Mouse (Mus musculus) liver, embryonic 14.5 days (tissue): ENCODE measurements around the gene Spsb4.

Source experiments
- CTCF ChIP-seq: IDR thresholded peaks from 2 replicates; pipeline ENCODE4 v1.5.1; 2016; ENCODE audit warnings: antibody characterized with exemption, low read depth, control low read depth
- EP300 ChIP-seq: IDR thresholded peaks from 2 replicates; pipeline ENCODE4 v1.6.1; 2016; ENCODE audit warnings: antibody characterized with exemption, low read depth

DNA sequence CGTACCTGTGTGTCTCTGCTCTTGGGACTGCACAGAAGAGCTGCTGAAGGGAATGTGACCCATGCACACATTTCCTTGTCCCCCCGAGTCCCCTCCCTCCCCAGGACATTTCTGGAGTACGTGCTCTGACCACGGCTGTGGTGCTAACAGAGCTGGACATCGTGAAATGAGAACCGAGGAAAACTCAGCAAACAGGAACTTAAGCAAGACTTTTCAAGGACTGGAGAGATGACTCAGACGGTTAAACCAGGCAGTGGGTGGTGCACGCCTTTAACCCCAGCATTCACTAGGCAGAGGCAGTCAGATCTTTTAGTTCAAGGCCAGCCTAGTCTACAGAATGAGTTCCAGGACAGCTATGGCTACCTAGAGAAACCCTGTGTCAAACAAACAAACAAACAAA, 1.5 kb upstream of the Spsb4 start:
- TF ChIP-seq CTCF = no peak
- TF ChIP-seq EP300 = no peak
